Mouse (Mus musculus) cerebellum, postnatal 36 days (tissue): ENCODE data around the gene Ormdl2.

Source experiments
- DNase-seq, 2 experiments: peaks; one replicate each; pipeline ENCODE4 v3.0.0; 2021 to 2022; ENCODE audit warnings: mixed read lengths in 2 of 2

Ormdl2 gene

GRCm38 (mm10) chr10:128803361-128803760 is 18.1 kb downstream of the Ormdl2 start:
- DNase-seq, result no peak

DNA sequence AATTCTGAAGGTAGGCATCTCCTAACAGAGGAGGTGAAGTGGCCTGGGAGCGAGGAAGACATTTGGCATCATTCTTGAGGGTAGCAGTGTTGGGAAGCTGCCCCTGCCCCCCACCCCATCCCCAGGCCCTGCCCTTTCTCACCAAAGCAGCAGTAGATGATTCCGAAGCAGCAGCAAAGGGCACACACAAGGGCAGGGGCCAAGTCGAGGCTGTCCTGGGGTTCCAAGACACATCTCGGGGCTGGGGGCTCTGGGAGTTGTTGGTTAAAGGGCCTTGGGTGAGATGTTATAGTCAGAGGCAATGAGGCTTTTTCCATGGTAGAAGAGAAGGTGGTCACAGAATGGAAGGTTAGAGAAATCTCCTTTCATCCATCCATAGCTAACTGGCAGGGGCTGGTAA is 18.5 kb downstream of the Ormdl2 start:
- DNase-seq, result no peak

GRCm38 (mm10) chr10:128801981-128802495 is 19.4 kb downstream of the Ormdl2 start:
- no peak for DNase-seq

GRCm38 (mm10) chr10:128798676-128799075 is 22.8 kb downstream of the Ormdl2 start:
- no peak for DNase-seq

DNA sequence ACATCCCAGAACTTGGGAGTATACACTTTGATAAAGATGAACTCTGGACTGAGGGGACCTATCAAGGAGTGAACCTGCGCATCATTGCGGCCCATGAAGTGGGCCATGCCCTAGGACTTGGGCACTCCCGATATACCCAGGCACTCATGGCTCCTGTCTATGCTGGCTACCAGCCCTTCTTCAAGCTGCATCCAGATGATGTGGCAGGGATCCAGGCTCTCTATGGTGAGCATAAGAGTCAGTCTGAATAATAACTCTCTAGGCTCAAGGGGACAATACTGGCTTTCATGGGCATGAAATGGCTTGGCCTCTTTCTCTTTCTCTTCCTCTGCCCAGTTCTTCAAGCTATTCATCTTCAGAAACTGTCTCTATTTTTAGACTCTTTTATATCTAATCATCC is 25.9 kb downstream of the Ormdl2 start:
- DNase-seq, result no peak

DNA sequence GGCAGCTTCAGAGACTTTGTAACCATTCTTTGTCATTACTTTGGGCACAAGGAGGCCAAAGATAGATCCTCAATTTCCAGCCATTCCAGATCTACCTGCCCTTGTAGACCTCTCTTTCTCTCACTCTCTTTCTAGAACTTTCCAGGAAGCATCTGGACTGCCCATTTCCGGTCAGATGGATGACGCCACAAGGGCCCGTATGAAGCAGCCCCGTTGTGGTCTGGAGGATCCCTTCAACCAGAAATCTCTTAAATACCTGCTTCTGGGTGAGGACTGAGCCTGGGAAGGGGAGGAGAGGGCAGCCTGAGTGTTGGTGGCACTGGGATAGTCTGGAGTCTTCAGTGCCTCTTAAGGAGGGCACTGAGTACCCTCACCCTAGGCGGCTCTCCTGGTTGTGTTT is 27.1 kb downstream of the Ormdl2 start:
- DNase-seq, result no peak

DNA sequence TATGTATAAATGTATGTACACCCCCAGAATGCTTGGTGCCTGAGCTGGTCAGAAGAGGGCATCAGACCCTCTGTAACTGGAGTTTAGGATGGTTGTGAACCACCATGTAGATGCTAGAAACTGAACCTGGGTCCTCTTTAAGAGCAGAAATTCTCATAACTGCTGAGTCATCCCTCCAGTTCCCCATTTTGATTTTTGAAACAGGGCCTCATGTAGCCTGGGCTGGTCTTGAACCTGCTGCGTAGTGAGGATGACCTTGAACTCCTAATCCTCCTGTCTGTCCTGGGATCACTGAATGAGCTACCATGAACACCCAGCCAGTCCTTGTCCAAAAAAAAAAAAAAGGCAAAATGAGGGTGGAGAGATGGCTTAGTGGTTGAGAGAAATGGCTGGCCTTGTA is 28.2 kb downstream of the Ormdl2 start:
- no peak for DNase-seq

- no peak for DNase-seq
Measured at GRCm38 (mm10) chr10:128792041-128792440, 29.4 kb downstream of the Ormdl2 start.

- DNase-seq, result no peak
Measured at GRCm38 (mm10) chr10:128790398-128791124, 30.9 kb downstream of the Ormdl2 start, which contains the start of gene Mmp19. Gene Mmp19 (plus strand): TSS chr10:128790910.

DNA sequence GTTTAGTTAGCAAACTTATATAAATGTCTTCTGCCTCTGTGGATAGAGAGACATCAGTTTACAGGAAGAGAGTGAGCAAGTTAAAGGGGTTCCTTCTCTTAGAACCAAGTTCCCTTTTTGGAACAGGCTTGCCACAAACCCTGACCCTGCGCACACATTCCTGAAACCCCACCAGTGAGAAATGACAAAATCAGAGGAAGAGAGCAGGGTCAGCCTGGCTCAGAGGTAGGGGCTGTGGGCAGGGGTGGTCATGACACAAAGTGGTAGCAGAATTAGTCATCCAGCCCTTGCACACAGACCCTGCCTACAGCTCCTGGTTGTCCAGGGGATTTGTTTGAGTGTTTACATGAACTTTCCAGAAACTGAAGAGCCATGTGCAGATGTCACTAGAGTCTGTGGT is 41.2 kb downstream of the Ormdl2 start:
- DNase-seq, result no peak

- no peak for DNase-seq
Measured at GRCm38 (mm10) chr10:128779011-128779795, 42.2 kb downstream of the Ormdl2 start.

DNA sequence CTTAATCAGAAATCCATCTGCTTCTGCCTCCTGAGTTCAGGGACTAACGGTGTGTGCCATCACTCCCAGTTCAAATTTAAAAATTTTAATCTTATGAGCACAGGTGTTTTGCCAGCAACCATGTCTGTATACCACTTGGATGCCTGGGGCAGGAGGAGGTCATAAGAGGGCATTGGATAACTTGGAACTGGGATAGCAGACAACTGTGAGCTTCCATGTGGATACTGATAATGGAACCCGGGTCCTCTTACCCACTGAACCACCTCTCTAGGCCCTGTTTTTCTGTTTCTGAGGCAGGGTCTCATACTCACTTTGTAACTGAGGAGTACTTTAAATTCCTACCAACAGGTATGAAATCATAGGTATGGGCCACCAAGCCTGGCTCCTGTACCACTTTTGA is 43.0 kb downstream of the Ormdl2 start:
- DNase-seq, result no peak

DNA sequence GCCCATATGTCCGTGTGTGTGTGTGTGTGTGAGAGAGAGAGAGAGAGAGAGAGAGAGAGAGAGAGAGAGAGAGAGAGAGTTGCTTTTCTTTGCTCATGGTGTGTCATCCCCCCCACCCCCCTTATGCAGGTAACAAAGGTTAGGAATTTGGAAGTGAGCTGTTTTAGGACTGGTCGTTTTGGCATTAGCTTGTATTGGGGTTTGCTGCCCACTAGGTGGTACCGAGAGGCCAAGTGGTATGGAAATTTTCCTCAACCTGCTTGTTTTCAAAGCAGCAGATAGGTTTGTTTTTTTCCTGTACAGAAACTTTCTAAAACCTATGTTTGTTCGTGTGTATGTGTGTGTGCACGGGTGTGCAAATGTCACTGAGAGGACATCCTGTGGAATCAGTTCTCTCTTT is 47.8 kb downstream of the Ormdl2 start:
- DNase-seq, result no peak

DNA sequence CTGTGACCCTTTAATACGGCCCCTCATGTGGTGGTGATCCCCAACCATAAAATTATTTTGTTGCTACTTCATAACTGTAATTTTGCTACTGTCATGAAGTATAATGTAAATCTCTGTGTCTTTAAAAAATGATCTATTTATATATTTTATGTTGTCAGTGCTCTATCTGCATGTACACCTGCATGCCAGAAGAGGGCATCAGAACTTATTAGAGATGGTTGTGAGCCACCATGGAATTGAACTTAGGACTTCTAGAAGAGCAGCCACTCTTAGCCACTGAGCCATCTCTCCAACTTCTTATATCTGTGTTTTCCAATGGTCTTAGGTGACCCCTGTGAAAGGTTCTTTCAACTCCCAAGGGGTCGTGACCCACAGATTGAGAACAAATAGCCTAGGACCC is 48.5 kb downstream of the Ormdl2 start:
- no peak for DNase-seq
